In genomic region chr8:56552551-56553103, GRCm38 (mm10) we compare ENCODE assay signal across 7 mouse cellular contexts. TPM values are rescaled to one million over a fixed set of nuclear protein-coding genes. Genes with fewer than 3 reads are reported as not detected.
DNase-seq lines count a peak whose midpoint lies in the region; ATAC-seq lines count a peak whose summit lies in the region.

No protein-coding gene starts in this region.

- H3K27ac ChIP-seq in embryonic facial prominence, embryonic 13.5 days = no peak overlapping the region
- H3K27ac ChIP-seq in midbrain, embryonic 13.5 days = no peak overlapping the region

- no peak for ATAC-seq in embryonic facial prominence, embryonic 13.5 days (ENCODE audit: insufficient number of reproducible peaks, insufficient read depth, low FRiP score, low TSS enrichment, low read depth)
- no peak for ATAC-seq in midbrain, embryonic 13.5 days

- 62% methylated on average over 5 of the region's 5 CpGs for WGBS in embryonic facial prominence, embryonic 13.5 days
- 76% methylated on average over 5 of the region's 5 CpGs for WGBS in midbrain, embryonic 13.5 days

- no peaks in the 10 kb centered on the region for H3K27me3 ChIP-seq in embryonic facial prominence, embryonic 13.5 days
- H3K27me3 ChIP-seq in midbrain, embryonic 13.5 days = no peaks in the 10 kb centered on the region

- H3K4me1 ChIP-seq in embryonic facial prominence, embryonic 13.5 days = peaks cover 12% of the 10 kb centered on the region
- H3K4me1 ChIP-seq in midbrain, embryonic 13.5 days (replicated peaks) = peaks cover 18% of the 10 kb centered on the region

- no peak overlapping the region for H3K4me3 ChIP-seq in embryonic facial prominence, embryonic 13.5 days
- no peak overlapping the region for H3K4me3 ChIP-seq in midbrain, embryonic 13.5 days (replicated peaks)

- no peaks in the 10 kb centered on the region for H3K9me3 ChIP-seq in embryonic facial prominence, embryonic 13.5 days
- no peaks in the 10 kb centered on the region for H3K9me3 ChIP-seq in midbrain, embryonic 13.5 days

- peak; percentile 40 for DNase-seq in kidney, adult 9 months
- DNase-seq in kidney, postnatal 4 days = no peak
- peak; percentile 26 for DNase-seq in MEL-GATA-1-ER (ENCODE audit: extremely low read depth, low read depth)
- DNase-seq in urinary bladder, postnatal 36 days (ENCODE audit: low spot score in 2 of 2) = no peak
- no peak for DNase-seq in cerebellum, postnatal 4 days (ENCODE audit: low spot score in 2 of 2)

- H3K9ac ChIP-seq in embryonic facial prominence, embryonic 13.5 days = no peak overlapping the region
- H3K9ac ChIP-seq in midbrain, embryonic 13.5 days (replicated peaks) = no peak overlapping the region

- peak overlapping the region; percentile 68 for H3K4me2 ChIP-seq in embryonic facial prominence, embryonic 13.5 days
- 0 out of 2 replicates have a peak overlapping the region, but pooled peaks have one; percentile 5 for H3K4me2 ChIP-seq in midbrain, embryonic 13.5 days (replicated peaks)

- no peaks in the 10 kb centered on the region for H3K36me3 ChIP-seq in embryonic facial prominence, embryonic 13.5 days
- H3K36me3 ChIP-seq in midbrain, embryonic 13.5 days = no peaks in the 10 kb centered on the region

RNA-seq across cellular contexts. Expression of gene Fbxo8, which starts 1.7 kb away (rescaled TPM):
- polyA plus RNA-seq in embryonic facial prominence, embryonic 13.5 days (2015; fragmentation: Nextera tagmentation; extraction: Ambion mirVana) = 37.0 and 42.3 TPM in 2 replicates
- polyA plus RNA-seq in midbrain, embryonic 13.5 days (2015; fragmentation: Nextera tagmentation; extraction: Ambion mirVana) = 40.0 and 41.5 TPM in 2 replicates

RNA-seq across cellular contexts. Expression of gene Cep44, which starts 1.8 kb away (rescaled TPM):
- 40.7 and 43.6 TPM in 2 replicates for polyA plus RNA-seq in embryonic facial prominence, embryonic 13.5 days (2015; fragmentation: Nextera tagmentation; extraction: Ambion mirVana)
- polyA plus RNA-seq in midbrain, embryonic 13.5 days (2015; fragmentation: Nextera tagmentation; extraction: Ambion mirVana) = 31.1 and 34.2 TPM in 2 replicates

Comparison
In these comparisons a context has a peak if more than half of its experiments do, and no peak if none do; other contexts are left out.
1. DNase-seq: peak in kidney, adult 9 months (single experiment) and MEL-GATA-1-ER (single experiment); none in kidney, postnatal 4 days (0 of 2), urinary bladder, postnatal 36 days (0 of 2) and cerebellum, postnatal 4 days (0 of 2).